Mouse (Mus musculus) erythroblast, embryonic 14.5 days (primary cell): Measurements from ENCODE around the gene Eef1e1.

ENCODE experiments used
- GATA1 ChIP-seq: IDR thresholded peaks from 2 replicates; pipeline ENCODE4 v1.6.1; 2012; ENCODE audit warnings: low read length, inconsistent platforms, mixed read lengths
- TAL1 ChIP-seq: IDR thresholded peaks from 3 replicates; pipeline ENCODE4 v1.6.1; 2012; ENCODE audit warnings: low read length, inconsistent platforms, mixed read lengths

DNA sequence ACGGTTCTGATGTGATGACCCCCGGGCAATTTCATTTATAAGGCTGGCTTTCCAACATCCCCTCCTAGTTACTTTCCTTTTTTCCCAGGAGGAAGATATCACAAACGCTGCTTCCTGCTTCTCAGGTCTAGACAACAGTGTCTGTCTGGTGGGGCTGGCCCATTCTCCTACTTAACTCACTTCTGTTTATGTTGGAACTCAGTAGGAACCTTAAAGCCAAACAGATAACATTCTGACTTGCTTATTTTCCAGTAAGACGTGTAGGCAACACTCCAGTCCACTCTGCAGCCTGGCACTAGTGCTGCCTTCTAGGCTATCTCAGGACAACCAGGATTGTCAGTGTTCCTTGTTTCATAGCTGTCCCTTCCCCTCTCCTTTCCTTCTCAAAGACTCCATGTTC lies 9.8 kb downstream of the Eef1e1 start:
- no peak for TF ChIP-seq TAL1
- no peak for TF ChIP-seq GATA1
